Mouse (Mus musculus) limb, embryonic 15.5 days (tissue): ENCODE measurements around the gene Gm10974. TPM values are rescaled to one million over a fixed set of nuclear protein-coding genes. Genes with fewer than 3 reads are reported as not detected.
A peak's percentile ranks its signal among the peaks of the same experiment; 100 is the strongest.

Experiments
- ATAC-seq: fragments of 200-750 bp; cut with Nextera tagmentation; 2 replicates; pipeline ENCODE4 v1.8.0; 2017; ENCODE audit warnings: low read depth, moderate TSS enrichment; ENCODE audit not compliant: insufficient number of reproducible peaks, low FRiP score, low TSS enrichment
- H3K27ac ChIP-seq: fragments of 300-500 bp; sonication (generic); 2 replicates; pipeline ENCODE4 v1.5.1; 2015; ENCODE audit warnings: moderate library complexity, mild to moderate bottlenecking, inconsistent platforms
- H3K27me3 ChIP-seq: fragments of 300-500 bp; sonication (generic); 2 replicates; pipeline ENCODE4 v1.6.1; 2015; ENCODE audit warnings: inconsistent platforms
- H3K36me3 ChIP-seq: fragments of 300-500 bp; sonication (generic); 2 replicates; pipeline ENCODE4 v1.6.1; 2015; ENCODE audit warnings: inconsistent platforms
- H3K4me1 ChIP-seq: fragments of 300-500 bp; sonication (generic); 2 replicates; pipeline ENCODE4 v1.6.1; 2015; ENCODE audit warnings: inconsistent platforms
- H3K4me2 ChIP-seq: fragments of 300-500 bp; sonication (generic); 2 replicates; pipeline ENCODE4 v1.6.1; 2015; ENCODE audit warnings: mild to moderate bottlenecking, inconsistent platforms
- H3K4me3 ChIP-seq: fragments of 300-500 bp; sonication (generic); 2 replicates; pipeline ENCODE4 v1.5.1; 2015; ENCODE audit warnings: mild to moderate bottlenecking, inconsistent platforms
- H3K9ac ChIP-seq: fragments of 300-500 bp; sonication (generic); 2 replicates; pipeline ENCODE4 v1.6.1; 2015; ENCODE audit warnings: inconsistent platforms
- H3K9me3 ChIP-seq: fragments of 300-500 bp; sonication (generic); 2 replicates; pipeline ENCODE4 v1.6.1; 2016; ENCODE audit warnings: inconsistent platforms
- WGBS: fragments of 180-500 bp; shearing (Covaris S2); methylation state at CpG from one replicate; pipeline ENCODE4 v1.1.7; 2015; 5-methylcytosine and 5-hydroxymethylcytosine counted together
- polyA plus RNA-seq: library from polyadenylated mRNA; unstranded; fragments of >200 nt; fragmentation: Nextera tagmentation; extraction: Ambion mirVana; gene quantifications from 2 replicates; pipeline ENCODE4 v1.2.1, GENCODE M21; 2015

Gm10974 gene
- polyA plus RNA-seq, 1 experiment from 2014 or later: not detected

GRCm38 (mm10) chr7:66340044-66340443 is 25.7 kb upstream of the Gm10974 start:
- H3K9ac ChIP-seq: no peak overlapping the region
- H3K9me3 ChIP-seq: no peaks in the 10 kb centered on the region
- no peak overlapping the region for H3K4me3 ChIP-seq
- H3K36me3 ChIP-seq: peaks cover 6% of the 10 kb centered on the region; the same call in 1 of the 2 replicates
- peak overlapping the region; percentile 54 for H3K27ac ChIP-seq
- no peaks in the 10 kb centered on the region for H3K27me3 ChIP-seq
- H3K4me1 ChIP-seq: peaks cover 8% of the 10 kb centered on the region
- no peak overlapping the region for H3K4me2 ChIP-seq
- no peak for ATAC-seq
- WGBS: 44% methylated on average over 3 of the region's 3 CpGs

GRCm38 (mm10) chr7:66342323-66342722 is 23.4 kb upstream of the Gm10974 start:
- no peak overlapping the region for H3K4me2 ChIP-seq
- no peak overlapping the region for H3K9ac ChIP-seq
- peaks cover 6% of the 10 kb centered on the region; the same call in 1 of the 2 replicates for H3K36me3 ChIP-seq
- H3K4me3 ChIP-seq: no peak overlapping the region
- H3K9me3 ChIP-seq: no peaks in the 10 kb centered on the region
- H3K27ac ChIP-seq: no peak overlapping the region
- H3K27me3 ChIP-seq: no peaks in the 10 kb centered on the region
- no peak for ATAC-seq
- WGBS: 44% methylated on average over 4 of the region's 4 CpGs
- H3K4me1 ChIP-seq: peaks cover 8% of the 10 kb centered on the region

- Histone ChIP-seq H3K9ac (no peak overlapping the region), H3K4me2 (no peak overlapping the region), H3K36me3 (peaks cover 6% of the 10 kb centered on the region; the same call in 1 of the 2 replicates), H3K27ac (no peak overlapping the region), H3K27me3 (no peaks in the 10 kb centered on the region), H3K4me1 (peaks cover 8% of the 10 kb centered on the region), H3K9me3 (no peaks in the 10 kb centered on the region), H3K4me3 (no peak overlapping the region)
- no peak for ATAC-seq
- 81% methylated on average over 6 of the region's 6 CpGs for WGBS
Observed at GRCm38 (mm10) chr7:66342831-66343230, 22.9 kb upstream of the Gm10974 start.

GRCm38 (mm10) chr7:66343307-66343706 is 22.4 kb upstream of the Gm10974 start:
- Histone ChIP-seq H3K9ac (no peak overlapping the region), H3K36me3 (peaks cover 6% of the 10 kb centered on the region; the same call in 1 of the 2 replicates), H3K4me3 (no peak overlapping the region), H3K4me2 (no peak overlapping the region), H3K27me3 (no peaks in the 10 kb centered on the region), H3K27ac (no peak overlapping the region), H3K9me3 (no peaks in the 10 kb centered on the region), H3K4me1 (peaks cover 8% of the 10 kb centered on the region)
- no peak for ATAC-seq
- WGBS: 59% methylated on average over 5 of the region's 5 CpGs

DNA sequence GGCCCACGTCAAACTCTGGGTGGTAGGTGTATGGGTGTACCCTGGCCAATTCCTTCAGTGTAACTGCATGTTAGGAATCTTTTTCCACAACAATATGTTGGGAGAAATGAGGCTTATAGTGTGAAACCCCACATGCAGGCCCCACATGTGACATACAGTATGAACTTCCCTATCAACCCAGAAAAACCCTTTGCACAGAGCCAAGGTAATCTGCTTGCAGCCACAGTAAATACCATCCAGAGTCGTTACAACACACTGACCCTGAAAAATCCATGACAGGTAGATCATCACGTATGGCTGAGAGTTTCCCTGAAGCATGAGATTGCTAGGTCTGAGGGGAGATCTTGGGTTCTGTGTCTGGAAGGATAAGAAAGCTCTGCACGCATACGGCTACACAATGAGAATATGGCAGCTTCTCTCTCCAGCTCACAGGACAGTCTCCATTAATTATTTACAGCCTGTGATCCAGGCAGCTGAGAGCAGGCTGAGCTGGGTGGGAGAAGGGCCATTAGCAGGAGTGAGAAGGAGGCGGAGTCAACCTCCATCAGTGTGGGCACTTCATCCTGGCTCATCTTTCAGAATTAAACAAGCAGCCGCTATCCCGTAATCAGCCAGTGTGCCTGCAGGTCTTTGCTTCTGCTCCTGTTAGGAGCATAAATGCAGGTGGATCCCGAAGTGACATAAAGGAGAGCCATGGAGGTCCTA is 18.6 kb upstream of the Gm10974 start:
- Histone ChIP-seq H3K27me3 (no peaks in the 10 kb centered on the region), H3K27ac (no peak overlapping the region), H3K4me3 (no peak overlapping the region), H3K36me3 (no peaks in the 10 kb centered on the region), H3K4me2 (no peak overlapping the region), H3K9me3 (no peaks in the 10 kb centered on the region), H3K4me1 (peaks cover 2% of the 10 kb centered on the region; the same call in 1 of the 2 replicates), H3K9ac (no peak overlapping the region)
- WGBS: 46% methylated on average over 9 of the region's 9 CpGs
- no peak for ATAC-seq

DNA sequence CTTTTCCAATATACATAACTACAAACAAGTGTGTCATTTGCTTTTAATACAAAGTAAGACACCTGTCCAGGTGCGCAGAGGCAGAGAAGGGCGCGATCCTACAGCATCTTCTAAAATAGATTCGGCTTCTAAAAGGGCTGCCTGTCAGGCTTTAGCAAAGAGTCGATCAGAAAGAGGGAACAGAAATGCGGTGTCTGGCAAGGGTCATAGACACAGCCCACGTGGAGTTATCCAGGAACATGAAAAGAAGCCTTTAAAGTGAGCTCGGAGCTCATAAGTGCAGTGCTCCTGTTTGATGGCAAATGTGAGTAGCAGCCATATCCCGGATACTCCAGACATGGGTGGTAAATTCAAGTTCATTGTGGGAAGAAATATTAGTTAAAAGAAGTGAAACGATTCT is 17.1 kb upstream of the Gm10974 start:
- no peaks in the 10 kb centered on the region for H3K27me3 ChIP-seq
- H3K4me3 ChIP-seq: no peak overlapping the region
- no peaks in the 10 kb centered on the region for H3K36me3 ChIP-seq
- no peak overlapping the region for H3K9ac ChIP-seq
- no peak for ATAC-seq
- 79% methylated on average over 10 of the region's 10 CpGs for WGBS
- no peaks in the 10 kb centered on the region for H3K9me3 ChIP-seq
- no peak overlapping the region for H3K27ac ChIP-seq
- 0 out of 2 replicates have a peak, but pooled peaks cover 2% of the 10 kb centered on the region for H3K4me1 ChIP-seq
- no peak overlapping the region for H3K4me2 ChIP-seq

GRCm38 (mm10) chr7:66349670-66350069 is 16.0 kb upstream of the Gm10974 start:
- no peak overlapping the region for H3K4me2 ChIP-seq
- no peaks in the 10 kb centered on the region for H3K36me3 ChIP-seq
- WGBS: 50% methylated on average over 11 of the region's 11 CpGs
- H3K9ac ChIP-seq: no peak overlapping the region
- no peak overlapping the region for H3K4me3 ChIP-seq
- no peak for ATAC-seq
- no peak overlapping the region for H3K27ac ChIP-seq
- H3K4me1 ChIP-seq: 0 out of 2 replicates have a peak, but pooled peaks cover 2% of the 10 kb centered on the region
- no peaks in the 10 kb centered on the region for H3K9me3 ChIP-seq
- H3K27me3 ChIP-seq: no peaks in the 10 kb centered on the region

GRCm38 (mm10) chr7:66351074-66351473 is 14.6 kb upstream of the Gm10974 start:
- no peak for ATAC-seq
- no peaks in the 10 kb centered on the region for H3K27me3 ChIP-seq
- H3K36me3 ChIP-seq: no peaks in the 10 kb centered on the region
- H3K9me3 ChIP-seq: no peaks in the 10 kb centered on the region
- 0 out of 2 replicates have a peak, but pooled peaks cover 2% of the 10 kb centered on the region for H3K4me1 ChIP-seq
- H3K4me2 ChIP-seq: no peak overlapping the region
- no peak overlapping the region for H3K27ac ChIP-seq
- 76% methylated on average over 4 of the region's 4 CpGs for whole genome bisulfite sequencing
- no peak overlapping the region for H3K9ac ChIP-seq
- no peak overlapping the region for H3K4me3 ChIP-seq

DNA sequence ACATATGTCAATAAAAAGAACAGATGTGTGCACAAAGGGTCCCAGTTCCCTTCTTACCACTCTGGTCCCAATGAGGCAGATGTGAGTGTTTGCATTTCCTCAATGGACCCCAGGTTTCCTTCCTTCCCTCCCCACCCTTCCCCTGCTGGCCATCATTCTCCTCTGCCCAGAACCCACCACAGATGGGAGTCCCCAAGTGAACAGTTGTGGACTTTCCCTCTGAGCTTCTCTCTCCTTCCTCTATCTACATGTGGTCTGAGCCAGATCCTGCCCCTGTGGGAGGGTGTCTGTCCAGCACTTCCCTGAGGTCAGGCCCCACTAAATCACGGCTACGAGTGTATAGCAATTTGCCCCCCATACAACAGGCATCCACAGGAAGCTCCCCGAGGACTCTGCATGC is 10.8 kb upstream of the Gm10974 start:
- no peak overlapping the region for H3K4me2 ChIP-seq
- H3K4me3 ChIP-seq: no peak overlapping the region
- 36% methylated on average over 3 of the region's 3 CpGs for WGBS
- H3K4me1 ChIP-seq: 0 out of 2 replicates have a peak, but pooled peaks cover 2% of the 10 kb centered on the region
- no peak overlapping the region for H3K9ac ChIP-seq
- H3K36me3 ChIP-seq: peaks cover 5% of the 10 kb centered on the region; the same call in 1 of the 2 replicates
- H3K9me3 ChIP-seq: no peaks in the 10 kb centered on the region
- H3K27ac ChIP-seq: no peak overlapping the region
- H3K27me3 ChIP-seq: no peaks in the 10 kb centered on the region
- no peak for ATAC-seq

- H3K4me1 ChIP-seq: no peaks in the 10 kb centered on the region
- H3K27ac ChIP-seq: no peak overlapping the region
- H3K4me2 ChIP-seq: no peak overlapping the region
- ATAC-seq: no peak
- 91% methylated on average over 8 of the region's 8 CpGs for WGBS
- no peak overlapping the region for H3K9ac ChIP-seq
- no peaks in the 10 kb centered on the region for H3K27me3 ChIP-seq
- no peak overlapping the region for H3K4me3 ChIP-seq
- peaks cover 11% of the 10 kb centered on the region for H3K36me3 ChIP-seq
- no peaks in the 10 kb centered on the region for H3K9me3 ChIP-seq
Observed at GRCm38 (mm10) chr7:66355791-66356522, 9.7 kb upstream of the Gm10974 start.

DNA sequence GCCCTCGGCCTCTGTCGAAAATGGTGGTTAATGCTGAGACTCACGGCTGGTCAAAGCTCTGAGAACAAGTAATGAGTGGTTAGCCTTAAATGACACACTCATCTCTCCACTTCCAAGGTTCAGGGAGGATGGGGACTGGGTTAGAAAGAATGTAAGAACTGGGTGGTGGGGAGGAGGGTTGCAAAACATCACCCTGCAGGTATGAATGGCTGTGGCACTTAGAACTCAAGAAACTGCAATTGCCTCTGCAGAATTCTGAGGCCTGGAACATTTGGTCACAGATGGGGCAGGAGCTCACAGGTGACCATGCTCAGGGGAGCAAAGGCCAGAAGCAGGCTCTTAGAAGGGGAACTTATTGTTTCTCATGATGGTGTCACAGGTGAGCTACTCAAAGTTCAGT is 7.2 kb upstream of the Gm10974 start:
- Histone ChIP-seq H3K4me3 (no peak overlapping the region), H3K27ac (no peak overlapping the region), H3K9me3 (no peaks in the 10 kb centered on the region), H3K36me3 (peaks cover 17% of the 10 kb centered on the region), H3K27me3 (no peaks in the 10 kb centered on the region), H3K4me2 (no peak overlapping the region), H3K4me1 (no peaks in the 10 kb centered on the region), H3K9ac (no peak overlapping the region)
- WGBS: 88% methylated on average over 3 of the region's 3 CpGs
- no peak for ATAC-seq

DNA sequence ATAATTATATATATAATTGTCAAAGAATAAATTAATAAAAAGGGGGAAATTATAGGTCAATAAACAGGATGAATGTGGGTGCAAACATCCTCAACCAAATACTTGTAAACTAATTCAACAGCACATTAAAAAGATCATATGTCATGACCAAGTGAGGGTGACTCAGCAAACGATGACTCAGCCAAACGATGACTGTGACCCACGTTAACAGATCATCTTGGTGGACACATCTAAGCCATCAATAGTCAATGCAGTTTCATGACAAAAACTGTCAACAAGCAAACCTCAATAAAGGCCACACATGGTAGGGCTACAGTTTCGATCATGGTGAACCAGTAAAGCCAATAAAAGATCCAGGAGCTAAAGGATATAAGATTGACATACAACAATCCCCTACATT is 6.7 kb upstream of the Gm10974 start:
- 84% methylated on average over 4 of the region's 4 CpGs for WGBS
- Histone ChIP-seq H3K4me2 (no peak overlapping the region), H3K27ac (no peak overlapping the region), H3K9ac (no peak overlapping the region), H3K4me3 (no peak overlapping the region), H3K27me3 (no peaks in the 10 kb centered on the region), H3K36me3 (peaks cover 17% of the 10 kb centered on the region), H3K4me1 (no peaks in the 10 kb centered on the region), H3K9me3 (no peaks in the 10 kb centered on the region)
- ATAC-seq: no peak
